Comparison of ENCODE assay signal across 9 mouse cellular contexts in the genomic region with DNA sequence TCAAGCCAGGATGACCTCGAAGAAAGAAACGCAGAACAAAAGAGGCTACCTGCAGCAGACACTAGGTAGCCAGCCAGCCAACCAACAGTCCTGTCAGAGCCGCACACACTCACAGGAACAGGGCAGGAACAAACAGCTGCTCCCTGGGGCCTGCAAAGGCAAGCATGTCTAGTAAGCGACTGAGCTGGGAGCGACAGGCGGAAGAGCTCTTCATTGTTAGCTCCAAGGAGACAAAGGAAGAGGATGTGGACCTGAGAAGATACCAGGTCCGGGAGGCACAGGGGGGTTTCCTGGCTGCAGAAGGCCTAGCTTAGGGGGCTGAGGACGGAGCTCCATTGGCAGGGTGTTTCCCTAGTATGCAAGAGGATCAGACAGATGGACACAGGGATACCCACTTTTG. TPM values are rescaled to one million over a fixed set of nuclear protein-coding genes. Genes with fewer than 3 reads are reported as not detected.
DNase-seq lines count a peak whose midpoint lies in the region; ATAC-seq and TF ChIP-seq lines count a peak whose summit lies in the region.
"Had no signal": no experiment of that assay in that cellular context is flagged by ENCODE, and none has a peak within 500 bp of the region (broad histone marks: within the 10 kb centered on the region; RNA-seq: fewer than 3 reads in every experiment).

No protein-coding gene starts in this region.

- H3K4me2 ChIP-seq in embryonic facial prominence, embryonic 14.5 days (ENCODE audit: low read depth, low read length), result peak overlapping the region; percentile 7; the same call in 1 of the 2 replicates
- H3K4me2 ChIP-seq in intestine, embryonic 15.5 days (replicated peaks), result no peak overlapping the region
- H3K4me2 ChIP-seq in lung, embryonic 15.5 days, result 0 out of 2 replicates have a peak overlapping the region, but pooled peaks have one; percentile 2
- H3K4me2 ChIP-seq in forebrain, embryonic 15.5 days (replicated peaks), result no peak overlapping the region
- H3K4me2 ChIP-seq: limb, embryonic 13.5 days had no signal

- no peaks in the 10 kb centered on the region for H3K9me3 ChIP-seq in G1E (replicated peaks)
- H3K9me3 ChIP-seq in embryonic facial prominence, embryonic 14.5 days (ENCODE audit: control insufficient read depth, low read length), result no peaks in the 10 kb centered on the region
- H3K9me3 ChIP-seq in intestine, embryonic 15.5 days, result no peaks in the 10 kb centered on the region
- H3K9me3 ChIP-seq in lung, embryonic 15.5 days, result no peaks in the 10 kb centered on the region
- no peaks in the 10 kb centered on the region for H3K9me3 ChIP-seq in forebrain, embryonic 15.5 days
- H3K9me3 ChIP-seq: limb, embryonic 13.5 days had no signal

- no peak for ATAC-seq in G1E (ENCODE audit: extremely low read depth, insufficient number of reproducible peaks, low FRiP score, poor library complexity, severe bottlenecking)
- ATAC-seq in embryonic facial prominence, embryonic 14.5 days (ENCODE audit: low read depth), result peak; percentile 84; the same call in 1 of the 2 replicates
- no peak for ATAC-seq in intestine, embryonic 15.5 days
- ATAC-seq in lung, embryonic 15.5 days (ENCODE audit: borderline replicate concordance, extremely low read depth, low FRiP score, low TSS enrichment), result no peak
- ATAC-seq in forebrain, embryonic 15.5 days (replicated peaks), result no peak

- DNase-seq in G1E (ENCODE audit: low spot score), result no peak
- peak; percentile 85 for DNase-seq in embryonic facial prominence, embryonic 14.5 days (ENCODE audit: low spot score)
- DNase-seq in left cerebral cortex, adult 2 months (ENCODE audit: extremely low spot score in 1 of 2, low spot score in 2 of 2), result no peak
- DNase-seq in left cerebral cortex, postnatal 36 days (ENCODE audit: low spot score in 2 of 2), result no peak
- no peak for DNase-seq in gastrocnemius, postnatal 10 days

- peak overlapping the region; percentile 56; the same call in 1 of the 2 replicates for H3K4me3 ChIP-seq in G1E (ENCODE audit: low read depth, low read length)
- no peak overlapping the region for H3K4me3 ChIP-seq in embryonic facial prominence, embryonic 14.5 days (ENCODE audit: low read depth, low read length)
- no peak overlapping the region for H3K4me3 ChIP-seq in intestine, embryonic 15.5 days (replicated peaks)
- H3K4me3 ChIP-seq in lung, embryonic 15.5 days, result no peak overlapping the region
- no peak overlapping the region for H3K4me3 ChIP-seq in left cerebral cortex, adult 2 months
- no peak overlapping the region for H3K4me3 ChIP-seq in forebrain, embryonic 15.5 days
- H3K4me3 ChIP-seq: limb, embryonic 13.5 days had no signal

- intact Hi-C loops in left cerebral cortex, adult 2 months (cut with DNase I), result no loop called here
- intact Hi-C loops in left cerebral cortex, postnatal 36 days (cut with DNase I), result no loop called here

- H3K4me1 ChIP-seq in G1E (ENCODE audit: insufficient read depth, low read depth, low read length), result peaks cover 84% of the 10 kb centered on the region
- H3K4me1 ChIP-seq in embryonic facial prominence, embryonic 14.5 days (ENCODE audit: control insufficient read depth, insufficient read depth, low read length), result no peaks in the 10 kb centered on the region
- peaks cover 38% of the 10 kb centered on the region for H3K4me1 ChIP-seq in intestine, embryonic 15.5 days (replicated peaks)
- H3K4me1 ChIP-seq in lung, embryonic 15.5 days, result peaks cover 65% of the 10 kb centered on the region
- no peaks in the 10 kb centered on the region for H3K4me1 ChIP-seq in forebrain, embryonic 15.5 days
- H3K4me1 ChIP-seq: limb, embryonic 13.5 days had no signal

- H3K9ac ChIP-seq in embryonic facial prominence, embryonic 14.5 days (ENCODE audit: low read depth, low read length), result no peak overlapping the region
- no peak overlapping the region for H3K9ac ChIP-seq in intestine, embryonic 15.5 days
- no peak overlapping the region for H3K9ac ChIP-seq in lung, embryonic 15.5 days
- no peak overlapping the region for H3K9ac ChIP-seq in forebrain, embryonic 15.5 days (replicated peaks)
- H3K9ac ChIP-seq: limb, embryonic 13.5 days had no signal

- peak overlapping the region; percentile 48 for H3K27ac ChIP-seq in embryonic facial prominence, embryonic 14.5 days (replicated peaks; ENCODE audit: low read depth, low read length)
- peak overlapping the region; percentile 92 for H3K27ac ChIP-seq in intestine, embryonic 15.5 days
- peak overlapping the region; percentile 74 for H3K27ac ChIP-seq in lung, embryonic 15.5 days
- no peak overlapping the region for H3K27ac ChIP-seq in left cerebral cortex, adult 2 months
- no peak overlapping the region for H3K27ac ChIP-seq in forebrain, embryonic 15.5 days (replicated peaks)
- H3K27ac ChIP-seq: limb, embryonic 13.5 days had no signal

- no peaks in the 10 kb centered on the region for H3K27me3 ChIP-seq in G1E (ENCODE audit: insufficient read depth, low read length)
- no peaks in the 10 kb centered on the region for H3K27me3 ChIP-seq in embryonic facial prominence, embryonic 14.5 days (replicated peaks; ENCODE audit: control insufficient read depth, insufficient read depth, low read length)
- no peaks in the 10 kb centered on the region for H3K27me3 ChIP-seq in intestine, embryonic 15.5 days (replicated peaks)
- H3K27me3 ChIP-seq in lung, embryonic 15.5 days, result no peaks in the 10 kb centered on the region
- H3K27me3 ChIP-seq in forebrain, embryonic 15.5 days, result no peaks in the 10 kb centered on the region
- H3K27me3 ChIP-seq: limb, embryonic 13.5 days had no signal

- 62% methylated on average over 8 of the region's 8 CpGs for WGBS in embryonic facial prominence, embryonic 14.5 days
- 67% methylated on average over 8 of the region's 8 CpGs for WGBS in intestine, embryonic 15.5 days
- 50% methylated on average over 8 of the region's 8 CpGs for WGBS in lung, embryonic 15.5 days
- 37% methylated on average over 8 of the region's 8 CpGs for WGBS in forebrain, embryonic 15.5 days

- TF ChIP-seq CTCF in G1E (IDR thresholded peaks at IDR 0.05; ENCODE audit: low read depth, low read length), result no peak
- no peak for TF ChIP-seq CTCF in left cerebral cortex, adult 2 months (IDR thresholded peaks at IDR 0.05)

- no peaks in the 10 kb centered on the region for H3K36me3 ChIP-seq in G1E (replicated peaks)
- no peaks in the 10 kb centered on the region for H3K36me3 ChIP-seq in embryonic facial prominence, embryonic 14.5 days (ENCODE audit: control insufficient read depth, insufficient read depth, low read length)
- no peaks in the 10 kb centered on the region for H3K36me3 ChIP-seq in intestine, embryonic 15.5 days
- no peaks in the 10 kb centered on the region for H3K36me3 ChIP-seq in lung, embryonic 15.5 days
- H3K36me3 ChIP-seq in forebrain, embryonic 15.5 days, result no peaks in the 10 kb centered on the region
- H3K36me3 ChIP-seq: limb, embryonic 13.5 days had no signal

RNA-seq across cellular contexts. Expression of gene Tspan15, which starts 13.9 kb away (rescaled TPM):
- 8.2 and 10.2 TPM in 2 replicates for total RNA-seq in G1E (2014; fragmentation: Nextera tagmentation)
- 1.9 TPM in 2 replicates for total RNA-seq in G1E (2017)
- 1.5 and 1.7 TPM in 2 replicates for polyA plus RNA-seq in G1E (2012)
- 9.5 and 10.3 TPM in 2 replicates for polyA plus RNA-seq in embryonic facial prominence, embryonic 14.5 days (2014; fragmentation: Nextera tagmentation; extraction: Ambion mirVana)
- polyA plus RNA-seq in intestine, embryonic 15.5 days (2015; fragmentation: Nextera tagmentation; extraction: Ambion mirVana), result 57.0 and 66.9 TPM in 2 replicates
- polyA plus RNA-seq in lung, embryonic 15.5 days (2015; fragmentation: Nextera tagmentation; extraction: Ambion mirVana), result 66.5 and 84.5 TPM in 2 replicates
- 10 to 100 TPM in 1 of 2 experiments, 1 to 10 TPM in 1; 8.5 to 10.4 TPM for total RNA-seq in left cerebral cortex, adult 2 months (2021)
- 10 to 100 TPM; 11.6 to 14.2 TPM for total RNA-seq in left cerebral cortex, postnatal 36 days (2021)
- total RNA-seq in gastrocnemius, postnatal 10 days (2021), result 10 to 100 TPM; 16.4 to 19.3 TPM
- polyA plus RNA-seq in forebrain, embryonic 15.5 days (2015; fragmentation: Nextera tagmentation; extraction: Ambion mirVana), result 14.4 and 17.0 TPM in 2 replicates

RNA-seq across cellular contexts. Expression of gene Tacr2, which starts 35.0 kb away (rescaled TPM):
- total RNA-seq in G1E (2014; fragmentation: Nextera tagmentation) (0.45 TPM in 1 of 2 replicates, not detected in the other), G1E (2017) (0.06 TPM in 1 of 2 replicates, not detected in the other)
- polyA plus RNA-seq in G1E (2012), result 0.03 TPM in 1 of 2 replicates, not detected in the other
- polyA plus RNA-seq in embryonic facial prominence, embryonic 14.5 days (2014; fragmentation: Nextera tagmentation; extraction: Ambion mirVana), result not detected in 2 replicates
- polyA plus RNA-seq in intestine, embryonic 15.5 days (2015; fragmentation: Nextera tagmentation; extraction: Ambion mirVana), result 0.44 and 0.72 TPM in 2 replicates
- polyA plus RNA-seq in lung, embryonic 15.5 days (2015; fragmentation: Nextera tagmentation; extraction: Ambion mirVana), result 0.56 and 0.72 TPM in 2 replicates
- under 1 TPM in 1 of 2 experiments, not detected in 1; 0.34 TPM for total RNA-seq in left cerebral cortex, adult 2 months (2021)
- under 1 TPM; 0.32 to 0.34 TPM for total RNA-seq in left cerebral cortex, postnatal 36 days (2021)
- not detected for total RNA-seq in gastrocnemius, postnatal 10 days (2021)
- not detected in 2 replicates for polyA plus RNA-seq in forebrain, embryonic 15.5 days (2015; fragmentation: Nextera tagmentation; extraction: Ambion mirVana)
- polyA plus RNA-seq: limb, embryonic 13.5 days had no signal

Comparison
In these comparisons a context has a peak if more than half of its experiments do, and no peak if none do; other contexts are left out.
1. H3K27ac ChIP-seq: peak in embryonic facial prominence, embryonic 14.5 days (single experiment), intestine, embryonic 15.5 days (single experiment) and lung, embryonic 15.5 days (single experiment); none in left cerebral cortex, adult 2 months (single experiment) and forebrain, embryonic 15.5 days (single experiment).
2. H3K4me2 ChIP-seq: peak in embryonic facial prominence, embryonic 14.5 days (single experiment) and lung, embryonic 15.5 days (single experiment); none in intestine, embryonic 15.5 days (single experiment) and forebrain, embryonic 15.5 days (single experiment).